Mouse (Mus musculus) spleen, adult 12 weeks (tissue): ENCODE results near the gene Cd244a.

Experiments used
- DNase-seq: peaks from one replicate; pipeline ENCODE4 v3.0.0; 2022; ENCODE audit warnings: low spot score

The Cd244a gene

GRCm38 (mm10) chr1:171584584-171584983 lies 25.6 kb downstream of the Cd244a start:
- DNase-seq = no peak

- DNase-seq = no peak
Measured at GRCm38 (mm10) chr1:171604686-171605085, 45.7 kb downstream of the Cd244a start.

GRCm38 (mm10) chr1:171606656-171607055 lies 47.7 kb downstream of the Cd244a start:
- DNase-seq = no peak

- peak; percentile 23 for DNase-seq
Measured at GRCm38 (mm10) chr1:171607176-171607575, 48.2 kb downstream of the Cd244a start, which contains the start of gene Ly9. TSS of gene Ly9 (minus strand) at chr1:171607410.

- no peak for DNase-seq
Measured at GRCm38 (mm10) chr1:171610026-171610425, 51.0 kb downstream of the Cd244a start.

- DNase-seq = no peak
Measured at GRCm38 (mm10) chr1:171610781-171611180, 51.8 kb downstream of the Cd244a start.

- DNase-seq = no peak
Measured at GRCm38 (mm10) chr1:171613962-171614361, 55.0 kb downstream of the Cd244a start.

- DNase-seq = no peak
Measured at GRCm38 (mm10) chr1:171616881-171617515, 58.0 kb downstream of the Cd244a start.

- peak; percentile 30 for DNase-seq
Measured at GRCm38 (mm10) chr1:171619001-171619400, 60.0 kb downstream of the Cd244a start.

- no peak for DNase-seq
Measured at GRCm38 (mm10) chr1:171619645-171620044, 60.7 kb downstream of the Cd244a start.

GRCm38 (mm10) chr1:171620091-171620490 lies 61.1 kb downstream of the Cd244a start:
- DNase-seq = no peak

- no peak for DNase-seq
Measured at GRCm38 (mm10) chr1:171627801-171628200, 68.8 kb downstream of the Cd244a start.

GRCm38 (mm10) chr1:171629168-171629567 lies 70.2 kb downstream of the Cd244a start:
- DNase-seq = no peak

GRCm38 (mm10) chr1:171630041-171630440 lies 71.0 kb downstream of the Cd244a start:
- DNase-seq = no peak

- DNase-seq = no peak
Measured at GRCm38 (mm10) chr1:171630912-171631311, 71.9 kb downstream of the Cd244a start.

- no peak for DNase-seq
Measured at GRCm38 (mm10) chr1:171631447-171631846, 72.5 kb downstream of the Cd244a start.

GRCm38 (mm10) chr1:171635696-171636095 lies 76.7 kb downstream of the Cd244a start:
- DNase-seq = no peak

GRCm38 (mm10) chr1:171637101-171637500 lies 78.1 kb downstream of the Cd244a start:
- no peak for DNase-seq

GRCm38 (mm10) chr1:171638686-171639085 lies 79.7 kb downstream of the Cd244a start:
- DNase-seq = no peak

- no peak for DNase-seq
Measured at GRCm38 (mm10) chr1:171640796-171641195, 81.8 kb downstream of the Cd244a start.

- peak; percentile 13 for DNase-seq
Measured at GRCm38 (mm10) chr1:171643612-171644011, 84.6 kb downstream of the Cd244a start.

- DNase-seq = no peak
Measured at GRCm38 (mm10) chr1:171646429-171646940, 87.5 kb downstream of the Cd244a start.

- no peak for DNase-seq
Measured at GRCm38 (mm10) chr1:171647716-171648115, 88.7 kb downstream of the Cd244a start.

- no peak for DNase-seq
Measured at GRCm38 (mm10) chr1:171648840-171649239, 89.8 kb downstream of the Cd244a start.
